Mouse (Mus musculus) kidney, adult 2 months (tissue): ENCODE data around the gene Sympk. TPM values are rescaled to one million over a fixed set of nuclear protein-coding genes. Genes with fewer than 3 reads are reported as not detected.

Experiments used
- DNase-seq: peaks from one replicate; pipeline ENCODE4 v3.0.0; 2021
- H3K27ac ChIP-seq: fragments of 200-500 bp; 2 replicates; pipeline ENCODE4 v1.5.1; 2012; ENCODE audit warnings: low read depth, low read length, control low read depth, inconsistent platforms; ENCODE audit not compliant: insufficient read depth
- H3K27me3 ChIP-seq: fragments of 200-500 bp; replicated peaks from 2 replicates; pipeline ENCODE4 v1.6.1; 2012; ENCODE audit warnings: mild to moderate bottlenecking, moderate library complexity, low read length, inconsistent platforms; ENCODE audit not compliant: control insufficient read depth, insufficient read depth
- H3K36me3 ChIP-seq: fragments of 200-500 bp; 2 replicates; pipeline ENCODE4 v1.6.1; 2012; ENCODE audit warnings: mild to moderate bottlenecking, moderate library complexity, low read length, inconsistent platforms; ENCODE audit not compliant: control insufficient read depth, insufficient read depth
- H3K4me1 ChIP-seq: fragments of 200-500 bp; 2 replicates; pipeline ENCODE4 v1.6.1; 2011; ENCODE audit warnings: low read length; ENCODE audit not compliant: control insufficient read depth, insufficient read depth
- H3K4me3 ChIP-seq: fragments of 200-500 bp; 2 replicates; pipeline ENCODE4 v1.5.1; 2011; ENCODE audit warnings: mild to moderate bottlenecking, low read depth, low read length, control low read depth; ENCODE audit not compliant: insufficient read depth
- CTCF ChIP-seq: fragments of 200-500 bp; conservative IDR thresholded peaks from 2 replicates; pipeline ENCODE4 v1.5.1; 2011; ENCODE audit warnings: low read depth, mild to moderate bottlenecking, control low read depth, low read length, moderate library complexity, mixed read lengths; ENCODE audit not compliant: insufficient read depth, insufficient read length
- POLR2A ChIP-seq: fragments of 200-500 bp; IDR thresholded peaks from one replicate; pipeline ENCODE4 v1.6.1; 2011; ENCODE audit warnings: low read depth, low read length, control low read depth
- WGBS: fragments of 180-500 bp; shearing (Covaris S2); methylation state at CpG from one replicate; pipeline ENCODE4 v1.1.7; 2018; 5-methylcytosine and 5-hydroxymethylcytosine counted together
- polyA plus RNA-seq: library from polyadenylated mRNA; depleted of rRNA; stranded (reverse); fragments of >200 nt; gene quantifications from 2 replicates; pipeline ENCODE4 v1.2.3, GENCODE M21; 2012

Gene Sympk
- polyA plus RNA-seq, 1 experiment = 59.8 TPM

GRCm38 (mm10) chr7:19001066-19001806 lies 22.9 kb upstream of the Sympk start:
- no peak for TF ChIP-seq POLR2A
- TF ChIP-seq CTCF = no peak
- Histone ChIP-seq H3K4me3 (peak overlapping the region; percentile 41), H3K27me3 (no peaks in the 10 kb centered on the region), H3K27ac (peak overlapping the region; percentile 6; the same call in 1 of the 2 replicates), H3K4me1 (0 out of 2 replicates have a peak, but pooled peaks cover 6% of the 10 kb centered on the region), H3K36me3 (no peaks in the 10 kb centered on the region; the same call in 1 of the 2 replicates)
- 30% methylated on average over 18 of the region's 18 CpGs for WGBS
- peak; percentile 82 for DNase-seq

GRCm38 (mm10) chr7:19001807-19002085 lies 22.4 kb upstream of the Sympk start:
- Histone ChIP-seq H3K36me3 (no peaks in the 10 kb centered on the region; the same call in 1 of the 2 replicates), H3K4me3 (no peak overlapping the region), H3K27me3 (no peaks in the 10 kb centered on the region), H3K27ac (no peak overlapping the region), H3K4me1 (peaks cover 8% of the 10 kb centered on the region; the same call in 1 of the 2 replicates)
- no peak for DNase-seq
- 49% methylated on average over 3 of the region's 3 CpGs for WGBS
- TF ChIP-seq POLR2A = no peak
- TF ChIP-seq CTCF = no peak

DNA sequence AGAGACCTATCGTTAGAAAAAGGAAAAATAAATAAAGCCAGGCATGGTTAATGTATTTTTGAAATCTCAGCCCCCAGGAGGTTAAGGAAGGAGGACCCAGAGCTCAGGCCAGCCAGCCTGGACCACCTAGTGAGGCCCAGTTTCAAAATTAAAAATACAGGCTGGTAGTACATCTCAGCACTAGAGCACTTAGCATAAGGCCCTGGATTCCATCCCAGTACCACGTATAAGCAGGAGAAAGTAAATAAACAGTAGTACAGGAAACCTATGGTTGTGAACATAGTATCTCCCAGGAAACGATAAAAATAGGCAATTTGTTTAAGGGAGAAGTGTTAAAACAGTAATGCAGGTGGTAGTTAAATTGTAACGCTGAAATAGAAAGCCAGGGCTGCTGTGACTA lies 22.1 kb upstream of the Sympk start:
- no peak for DNase-seq
- H3K27ac ChIP-seq = no peak overlapping the region
- no peaks in the 10 kb centered on the region; the same call in 1 of the 2 replicates for H3K36me3 ChIP-seq
- 16% methylated on average over 4 of the region's 4 CpGs for WGBS
- peak overlapping the region; percentile 55; the same call in 1 of the 2 replicates for H3K4me3 ChIP-seq
- no peak for TF ChIP-seq CTCF
- TF ChIP-seq POLR2A = no peak
- peaks cover 12% of the 10 kb centered on the region for H3K4me1 ChIP-seq
- H3K27me3 ChIP-seq = no peaks in the 10 kb centered on the region

GRCm38 (mm10) chr7:19002848-19003498 lies 21.2 kb upstream of the Sympk start:
- Histone ChIP-seq H3K27ac (peak overlapping the region; percentile 73), H3K27me3 (no peaks in the 10 kb centered on the region), H3K4me1 (peaks cover 20% of the 10 kb centered on the region), H3K36me3 (no peaks in the 10 kb centered on the region; the same call in 1 of the 2 replicates), H3K4me3 (peak overlapping the region; percentile 55)
- DNase-seq = peak; percentile 94
- TF ChIP-seq CTCF (no peak), POLR2A (peak; percentile 21)
- WGBS = 2% methylated on average over 17 of the region's 17 CpGs

DNA sequence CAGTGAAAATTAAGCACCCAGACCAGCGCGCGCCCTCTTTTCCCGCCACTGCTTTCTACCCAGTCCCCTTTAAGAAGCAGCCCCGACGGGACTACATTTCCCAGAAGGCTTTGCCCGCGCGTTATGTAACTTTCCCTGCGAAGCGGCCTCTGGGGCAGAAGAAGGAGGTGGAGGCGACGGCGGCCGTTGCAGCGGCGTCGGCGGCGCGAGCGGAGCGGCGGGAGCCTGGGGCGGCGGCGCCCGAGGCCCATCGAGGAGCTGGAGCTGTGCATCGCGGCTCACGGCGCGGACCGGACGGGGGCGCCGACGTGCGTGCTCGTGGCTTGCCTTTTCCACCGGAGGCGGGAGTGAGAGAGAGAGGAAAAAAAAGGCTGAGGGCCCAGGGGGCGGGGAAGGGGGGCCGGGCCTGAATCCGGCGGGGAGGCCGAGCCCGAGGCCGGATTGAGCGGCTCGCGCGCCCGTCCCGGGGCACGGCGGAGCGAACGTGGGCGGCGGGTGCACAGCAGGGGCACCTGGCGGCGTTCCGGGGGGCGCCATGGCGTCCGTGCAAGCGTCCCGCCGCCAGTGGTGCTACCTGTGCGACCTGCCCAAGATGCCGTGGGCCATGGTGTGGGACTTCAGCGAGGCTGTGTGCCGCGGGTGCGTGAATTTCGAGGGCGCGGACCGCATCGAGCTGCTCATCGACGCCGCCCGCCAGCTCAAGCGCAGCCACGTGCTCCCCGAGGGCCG lies 20.1 kb upstream of the Sympk start, which contains the start of gene Irf2bp1:
Gene Irf2bp1, plus strand, starts transcription at position 143 of the 729 bp plus-strand sequence.
- no peaks in the 10 kb centered on the region; the same call in 1 of the 2 replicates for H3K36me3 ChIP-seq
- H3K4me3 ChIP-seq = peak within 1 kb of the TSS; percentile 91
- DNase-seq = peak; percentile 96
- no peaks in the 10 kb centered on the region for H3K27me3 ChIP-seq
- TF ChIP-seq POLR2A = peak; percentile 62
- TF ChIP-seq CTCF = no peak
- WGBS = 1% methylated on average over 88 of the region's 90 CpGs
- H3K4me1 ChIP-seq = peaks cover 20% of the 10 kb centered on the region
- peak within 1 kb of the TSS; percentile 95 for H3K27ac ChIP-seq

- Histone ChIP-seq H3K27me3 (no peaks in the 10 kb centered on the region), H3K27ac (no peak overlapping the region), H3K4me3 (peak overlapping the region; percentile 91), H3K4me1 (peaks cover 20% of the 10 kb centered on the region), H3K36me3 (no peaks in the 10 kb centered on the region; the same call in 1 of the 2 replicates)
- WGBS = 5% methylated on average over 34 of the region's 34 CpGs
- TF ChIP-seq POLR2A (no peak), CTCF (no peak)
- DNase-seq = peak; percentile 24
Observed at GRCm38 (mm10) chr7:19004631-19005079, 19.5 kb upstream of the Sympk start.
